Mouse (Mus musculus) ES-Bruce4 (cell line): ENCODE measurements around the gene St3gal3.

Experiments used
- CTCF ChIP-seq: IDR thresholded peaks from one replicate; pipeline ENCODE4 v1.8.1; 2011; ENCODE audit warnings: low read depth, low read length
- POLR2A ChIP-seq: IDR thresholded peaks from one replicate; pipeline ENCODE4 v1.8.1; 2011; ENCODE audit warnings: low read length; ENCODE audit not compliant: insufficient read depth

- TF ChIP-seq POLR2A (no peak), CTCF (no peak)
These were observed 200.6 kb downstream of the St3gal3 start for GRCm38 (mm10) chr4:117934081-117934480.
